Mouse (Mus musculus): Measurements from ENCODE around the gene Saa3. TPM values are rescaled to one million over a fixed set of nuclear protein-coding genes. Genes with fewer than 3 reads are reported as not detected.
"Not testable (repeated sequence)": the region's sequence is repeated elsewhere in the genome, so short reads cannot be mapped to it uniquely, and the experiment has no call there.

Gene Saa3
- polyA plus RNA-seq, 1 experiment from 2014 or later, result 0.29 TPM

DNA sequence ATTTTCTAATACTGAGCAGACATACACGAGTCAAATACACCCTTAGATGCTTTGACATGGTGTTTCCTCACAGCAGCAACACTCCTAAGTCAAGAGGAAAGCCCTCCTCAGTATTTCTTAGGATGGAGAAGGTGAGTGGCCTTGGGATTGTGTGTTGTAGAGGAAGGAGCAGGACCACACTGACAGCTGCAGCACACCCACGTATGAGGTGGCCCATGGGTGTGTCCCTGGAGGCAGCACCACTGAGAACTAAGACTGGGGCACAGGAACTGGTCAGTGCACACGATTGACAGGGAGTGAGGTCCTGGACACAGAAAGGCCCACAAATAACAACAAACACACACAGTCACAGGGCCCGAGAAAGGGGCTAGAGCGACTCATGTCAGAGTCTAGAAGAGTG, 24.5 kb upstream of the Saa3 start:
- not testable (repeated sequence) for DNase-seq (ENCODE audit: low spot score); H3K4me1 ChIP-seq (ENCODE audit: control insufficient read depth, insufficient read depth, low read length)
- 84% methylated on average over 5 of the region's 5 CpGs for WGBS

DNA sequence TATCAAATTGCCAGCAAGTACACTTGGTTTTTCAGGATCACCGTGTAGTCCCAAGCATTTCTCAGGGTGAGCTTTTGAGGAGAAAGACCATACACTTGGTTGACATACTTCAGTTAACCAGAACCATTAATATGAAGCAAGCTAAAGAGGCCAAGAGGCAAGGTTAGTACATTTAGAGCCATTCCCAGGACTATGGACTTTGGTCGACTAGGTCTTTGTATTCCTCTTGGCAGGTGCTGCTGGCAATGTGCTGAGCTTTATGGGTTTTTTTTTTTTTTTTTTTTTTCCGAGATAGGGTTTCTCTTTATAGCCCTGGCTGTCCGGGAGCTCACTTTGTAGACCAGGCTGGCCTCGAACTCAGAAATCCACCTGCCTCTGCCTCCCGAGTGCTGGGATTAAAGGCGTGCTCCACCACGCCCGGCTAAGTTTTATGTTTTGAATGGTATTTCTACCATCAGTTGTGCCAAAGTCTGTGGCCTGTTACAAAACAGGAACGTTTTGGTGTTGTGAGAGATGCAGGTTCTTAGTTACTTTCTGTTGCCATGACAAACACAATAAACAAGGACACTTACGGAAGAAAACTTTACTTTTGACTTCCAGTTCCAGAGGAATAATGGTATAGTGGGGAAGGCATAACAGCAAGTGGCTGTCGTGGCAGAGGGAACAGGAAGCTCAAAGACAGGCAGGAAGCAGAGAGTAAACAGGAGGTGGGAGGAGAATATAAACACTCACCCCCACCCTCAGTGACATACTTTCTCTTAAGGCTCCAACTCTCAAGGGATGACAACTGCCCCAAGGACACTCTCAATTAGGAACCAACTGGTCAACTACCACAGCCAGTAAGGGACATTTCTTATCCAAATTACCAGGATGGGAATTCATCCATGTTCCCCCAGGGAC, 23.3 kb upstream of the Saa3 start:
- DNase-seq (ENCODE audit: low spot score) (no peak), ATAC-seq (ENCODE audit: insufficient number of reproducible peaks, low FRiP score, low TSS enrichment, low read depth) (no peak)
- no peaks in the 10 kb centered on the region for H3K36me3 ChIP-seq (ENCODE audit: control insufficient read depth, insufficient read depth, low read length)
- H3K27me3 ChIP-seq (ENCODE audit: control insufficient read depth, insufficient read depth, low read length), result no peaks in the 10 kb centered on the region
- H3K4me2 ChIP-seq (ENCODE audit: low read depth, severe bottlenecking), result no peak overlapping the region
- H3K27ac ChIP-seq (replicated peaks; ENCODE audit: low read depth, low read length), result no peak overlapping the region
- 82% methylated on average over 12 of the region's 12 CpGs for WGBS
- no peaks in the 10 kb centered on the region for H3K4me1 ChIP-seq (ENCODE audit: control insufficient read depth, insufficient read depth, low read length)
- H3K9ac ChIP-seq (ENCODE audit: low read length), result no peak overlapping the region
- no peak overlapping the region for H3K4me3 ChIP-seq (ENCODE audit: low read depth, low read length)
- H3K9me3 ChIP-seq (ENCODE audit: control insufficient read depth, low read length), result no peaks in the 10 kb centered on the region

More for the DNA sequence above, 24.5 kb upstream of the Saa3 start:
- ATAC-seq (ENCODE audit: insufficient number of reproducible peaks, low FRiP score, low TSS enrichment, low read depth); H3K4me3 ChIP-seq (ENCODE audit: low read depth, low read length); H3K9me3 ChIP-seq (ENCODE audit: control insufficient read depth, low read length); H3K27me3 ChIP-seq (ENCODE audit: control insufficient read depth, insufficient read depth, low read length); H3K36me3 ChIP-seq (ENCODE audit: control insufficient read depth, insufficient read depth, low read length); H3K4me2 ChIP-seq (ENCODE audit: low read depth, severe bottlenecking); H3K27ac ChIP-seq (replicated peaks; ENCODE audit: low read depth, low read length); H3K9ac ChIP-seq (ENCODE audit: low read length): not testable (repeated sequence)

DNA sequence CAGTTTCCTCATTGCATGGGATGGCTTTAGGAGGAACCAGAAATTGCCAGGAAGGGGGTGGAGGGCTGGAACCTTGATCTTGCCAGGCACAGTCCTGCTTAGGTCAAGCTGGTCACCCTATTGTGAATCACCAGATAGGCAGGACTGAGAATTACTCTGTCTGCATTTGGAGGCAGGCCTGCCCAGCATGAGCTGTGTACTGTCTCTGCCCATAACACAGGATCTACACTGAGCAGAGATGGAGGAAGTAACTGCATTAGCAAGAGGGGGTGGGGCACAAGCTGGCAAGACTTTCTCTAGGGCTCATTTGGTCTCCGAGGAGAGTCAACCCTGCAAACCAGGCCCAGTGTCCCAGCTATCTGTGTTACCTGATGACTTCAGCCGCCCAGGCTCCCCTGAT, 19.5 kb upstream of the Saa3 start:
- no peak for ATAC-seq (ENCODE audit: insufficient number of reproducible peaks, low FRiP score, low TSS enrichment, low read depth)
- 69% methylated on average over 2 of the region's 2 CpGs for WGBS

DNA sequence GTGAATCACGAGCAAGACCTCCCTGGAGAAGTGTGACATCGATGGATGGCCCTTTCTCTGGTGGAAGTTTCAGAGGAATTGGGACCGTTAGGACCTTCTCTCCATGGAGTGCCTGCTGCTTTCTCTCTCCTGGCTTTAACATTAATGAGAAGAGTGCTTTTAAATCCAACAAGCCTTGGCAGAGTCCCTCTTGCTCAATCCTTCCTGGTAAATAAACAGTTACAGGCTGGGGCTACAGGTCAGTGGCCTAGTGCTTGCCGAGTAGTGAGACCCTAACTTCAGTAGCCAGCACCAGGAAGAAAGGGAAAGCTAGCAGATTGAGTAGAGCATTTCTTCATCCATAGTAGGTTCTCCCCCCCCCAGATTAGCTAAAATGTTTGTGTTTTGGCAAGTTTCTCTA, 17.0 kb upstream of the Saa3 start, which contains the start of gene Saa4:
Saa4 (minus strand) TSS at position 146 of the 400 bp plus-strand sequence.
- H3K4me2 ChIP-seq (ENCODE audit: low read depth, severe bottlenecking), result no peak within 1 kb of the TSS
- H3K36me3 ChIP-seq (ENCODE audit: control insufficient read depth, insufficient read depth, low read length), result no peaks in the 10 kb centered on the region
- H3K9me3 ChIP-seq (ENCODE audit: control insufficient read depth, low read length), result no peaks in the 10 kb centered on the region
- H3K4me1 ChIP-seq (ENCODE audit: control insufficient read depth, insufficient read depth, low read length), result no peaks in the 10 kb centered on the region
- DNase-seq (ENCODE audit: low spot score) (no peak), ATAC-seq (ENCODE audit: insufficient number of reproducible peaks, low FRiP score, low TSS enrichment, low read depth) (no peak)
- 78% methylated on average over 4 of the region's 4 CpGs for WGBS
- no peak within 1 kb of the TSS for H3K4me3 ChIP-seq (ENCODE audit: low read depth, low read length)
- no peak within 1 kb of the TSS for H3K9ac ChIP-seq (ENCODE audit: low read length)
- no peaks in the 10 kb centered on the region for H3K27me3 ChIP-seq (ENCODE audit: control insufficient read depth, insufficient read depth, low read length)
- no peak within 1 kb of the TSS for H3K27ac ChIP-seq (replicated peaks; ENCODE audit: low read depth, low read length)

More for the DNA sequence above, 19.5 kb upstream of the Saa3 start:
- Histone ChIP-seq H3K4me2 (ENCODE audit: low read depth, severe bottlenecking) (no peak overlapping the region), H3K4me3 (ENCODE audit: low read depth, low read length) (no peak overlapping the region), H3K27me3 (ENCODE audit: control insufficient read depth, insufficient read depth, low read length) (no peaks in the 10 kb centered on the region), H3K27ac (replicated peaks; ENCODE audit: low read depth, low read length) (no peak overlapping the region), H3K36me3 (ENCODE audit: control insufficient read depth, insufficient read depth, low read length) (no peaks in the 10 kb centered on the region), H3K9me3 (ENCODE audit: control insufficient read depth, low read length) (no peaks in the 10 kb centered on the region), H3K4me1 (ENCODE audit: control insufficient read depth, insufficient read depth, low read length) (no peaks in the 10 kb centered on the region), H3K9ac (ENCODE audit: low read length) (no peak overlapping the region)
- DNase-seq (ENCODE audit: low spot score), result no peak

DNA sequence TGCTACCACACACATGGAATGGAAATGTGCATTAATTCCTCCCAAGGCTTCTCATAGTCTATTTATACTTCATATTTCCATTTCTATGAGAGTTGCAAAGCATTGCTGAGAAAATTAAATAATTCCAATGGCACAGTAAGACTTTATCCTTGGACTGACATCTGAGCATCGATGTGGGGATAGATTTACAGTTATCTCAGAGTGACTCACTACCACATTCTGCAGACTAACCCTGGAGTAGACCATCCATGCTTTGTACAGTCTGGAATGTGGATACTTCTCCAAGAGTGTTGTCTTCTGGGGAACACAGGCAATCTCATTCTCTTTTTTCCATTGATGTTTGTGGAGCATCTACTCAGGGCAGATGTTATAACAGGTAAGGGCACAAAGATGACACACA, 12.1 kb upstream of the Saa3 start:
- H3K27ac ChIP-seq (replicated peaks; ENCODE audit: low read depth, low read length), result no peak overlapping the region
- no peak overlapping the region for H3K4me3 ChIP-seq (ENCODE audit: low read depth, low read length)
- H3K27me3 ChIP-seq (ENCODE audit: control insufficient read depth, insufficient read depth, low read length), result no peaks in the 10 kb centered on the region
- H3K4me1 ChIP-seq (ENCODE audit: control insufficient read depth, insufficient read depth, low read length), result no peaks in the 10 kb centered on the region
- no peak overlapping the region for H3K4me2 ChIP-seq (ENCODE audit: low read depth, severe bottlenecking)
- no peak for DNase-seq (ENCODE audit: low spot score)
- no peak overlapping the region for H3K9ac ChIP-seq (ENCODE audit: low read length)
- ATAC-seq (ENCODE audit: insufficient number of reproducible peaks, low FRiP score, low TSS enrichment, low read depth), result no peak
- 82% methylated on average over 1 of the region's 1 CpGs for WGBS
- H3K9me3 ChIP-seq (ENCODE audit: control insufficient read depth, low read length), result no peaks in the 10 kb centered on the region
- H3K36me3 ChIP-seq (ENCODE audit: control insufficient read depth, insufficient read depth, low read length), result no peaks in the 10 kb centered on the region

DNA sequence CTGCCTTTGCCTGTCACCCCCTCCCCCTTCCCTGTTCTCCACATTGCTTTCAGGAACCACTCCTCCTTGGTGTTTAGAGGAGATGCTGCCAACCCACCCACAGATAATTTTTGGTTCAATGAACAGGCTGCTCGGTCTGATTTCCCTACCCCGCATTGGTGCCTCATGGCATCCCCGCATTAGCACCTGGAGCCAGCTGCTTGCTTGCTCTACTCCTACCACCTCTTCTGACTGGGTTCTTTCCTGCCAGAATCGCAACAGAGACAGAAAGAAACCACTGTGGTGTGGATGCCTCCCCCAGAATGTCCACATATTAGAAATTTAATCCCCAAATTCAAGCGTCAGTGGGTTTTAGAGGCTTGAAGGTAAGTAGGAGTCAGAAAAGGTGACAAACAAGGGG, 8.9 kb upstream of the Saa3 start:
- no peaks in the 10 kb centered on the region for H3K9me3 ChIP-seq (ENCODE audit: control insufficient read depth, low read length)
- no peak for ATAC-seq (ENCODE audit: insufficient number of reproducible peaks, low FRiP score, low TSS enrichment, low read depth)

DNA sequence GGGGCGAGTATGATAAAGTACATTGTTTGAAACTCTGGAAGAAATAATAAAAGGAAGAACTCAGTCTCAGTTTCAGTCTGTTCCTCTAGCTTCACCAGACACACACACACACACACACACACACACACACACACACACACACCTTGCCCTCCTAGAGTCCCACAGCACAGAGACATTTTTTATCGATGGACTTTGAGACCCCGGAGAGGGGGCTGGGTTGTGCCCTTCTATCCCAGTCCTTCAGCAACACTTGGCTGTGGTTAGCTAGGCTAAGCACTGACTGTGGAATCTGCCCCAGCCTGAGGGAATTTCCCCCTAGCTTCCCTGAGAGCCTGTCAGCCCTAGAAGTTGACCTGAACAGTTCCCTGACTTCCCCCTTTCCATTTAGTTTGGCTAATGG, 8.3 kb upstream of the Saa3 start:
- no peaks in the 10 kb centered on the region for H3K36me3 ChIP-seq (ENCODE audit: control insufficient read depth, insufficient read depth, low read length)
- no peak overlapping the region for H3K9ac ChIP-seq (ENCODE audit: low read length)
- WGBS, result 91% methylated on average over 3 of the region's 3 CpGs
- H3K4me2 ChIP-seq (ENCODE audit: low read depth, severe bottlenecking), result no peak overlapping the region
- H3K4me1 ChIP-seq (ENCODE audit: control insufficient read depth, insufficient read depth, low read length), result no peaks in the 10 kb centered on the region
- ATAC-seq (ENCODE audit: insufficient number of reproducible peaks, low FRiP score, low TSS enrichment, low read depth), result no peak
- H3K4me3 ChIP-seq (ENCODE audit: low read depth, low read length), result no peak overlapping the region
- no peak overlapping the region for H3K27ac ChIP-seq (replicated peaks; ENCODE audit: low read depth, low read length)
- no peak for DNase-seq (ENCODE audit: low spot score)
- no peaks in the 10 kb centered on the region for H3K27me3 ChIP-seq (ENCODE audit: control insufficient read depth, insufficient read depth, low read length)
- no peaks in the 10 kb centered on the region for H3K9me3 ChIP-seq (ENCODE audit: control insufficient read depth, low read length)

More for the DNA sequence above, 8.9 kb upstream of the Saa3 start:
- H3K27ac ChIP-seq (replicated peaks; ENCODE audit: low read depth, low read length), result no peak overlapping the region
- H3K27me3 ChIP-seq (ENCODE audit: control insufficient read depth, insufficient read depth, low read length), result no peaks in the 10 kb centered on the region
- no peak overlapping the region for H3K4me3 ChIP-seq (ENCODE audit: low read depth, low read length)
- WGBS, result 82% methylated on average over 5 of the region's 5 CpGs
- H3K4me2 ChIP-seq (ENCODE audit: low read depth, severe bottlenecking), result no peak overlapping the region
- H3K4me1 ChIP-seq (ENCODE audit: control insufficient read depth, insufficient read depth, low read length), result no peaks in the 10 kb centered on the region
- H3K36me3 ChIP-seq (ENCODE audit: control insufficient read depth, insufficient read depth, low read length), result no peaks in the 10 kb centered on the region
- H3K9ac ChIP-seq (ENCODE audit: low read length), result no peak overlapping the region
- DNase-seq (ENCODE audit: low spot score), result no peak

DNA sequence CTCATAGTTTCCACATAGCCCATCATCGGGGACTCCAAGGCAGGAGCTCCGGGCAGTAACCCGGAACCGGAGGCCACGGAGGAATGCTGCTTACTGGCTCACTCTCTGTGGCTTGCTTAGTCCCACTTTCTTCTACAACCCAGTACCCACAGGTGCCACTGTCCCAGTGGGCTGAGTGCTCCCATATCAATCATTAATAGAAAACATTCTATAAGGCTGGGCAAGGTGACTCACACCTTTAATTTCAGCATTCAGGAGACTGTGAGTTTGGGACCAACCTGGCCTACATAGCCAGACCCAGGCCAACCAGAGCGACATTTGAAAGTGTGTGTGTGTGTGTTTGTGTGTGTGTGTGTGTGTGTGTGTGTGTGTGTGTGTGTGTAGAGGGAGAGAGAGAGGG, 7.9 kb upstream of the Saa3 start:
- WGBS, result 91% methylated on average over 6 of the region's 6 CpGs
- H3K4me2 ChIP-seq (ENCODE audit: low read depth, severe bottlenecking), result no peak overlapping the region
- no peak overlapping the region for H3K9ac ChIP-seq (ENCODE audit: low read length)
- DNase-seq (ENCODE audit: low spot score) (no peak), ATAC-seq (ENCODE audit: insufficient number of reproducible peaks, low FRiP score, low TSS enrichment, low read depth) (no peak)
- H3K27ac ChIP-seq (replicated peaks; ENCODE audit: low read depth, low read length), result no peak overlapping the region
- H3K4me3 ChIP-seq (ENCODE audit: low read depth, low read length), result no peak overlapping the region
- no peaks in the 10 kb centered on the region for H3K36me3 ChIP-seq (ENCODE audit: control insufficient read depth, insufficient read depth, low read length)
- H3K27me3 ChIP-seq (ENCODE audit: control insufficient read depth, insufficient read depth, low read length), result no peaks in the 10 kb centered on the region
- H3K9me3 ChIP-seq (ENCODE audit: control insufficient read depth, low read length), result no peaks in the 10 kb centered on the region
- no peaks in the 10 kb centered on the region for H3K4me1 ChIP-seq (ENCODE audit: control insufficient read depth, insufficient read depth, low read length)
